18 mouse cellular contexts compared by ENCODE assay signal in genomic region chr4:65421272-65421671, GRCm38 (mm10).
DNase-seq lines count a peak whose midpoint lies in the region; ATAC-seq and TF ChIP-seq lines count a peak whose summit lies in the region.
"Had no signal": no experiment of that assay in that cellular context is flagged by ENCODE, and none has a peak within 500 bp of the region (broad histone marks: within the 10 kb centered on the region; RNA-seq: fewer than 3 reads in every experiment).

No protein-coding gene starts in this region.

- no peak for ATAC-seq in forebrain, postnatal 0 days
- no peak for ATAC-seq in hindbrain, embryonic 16.5 days
- no peak for ATAC-seq in lung, embryonic 15.5 days (ENCODE audit: borderline replicate concordance, extremely low read depth, low FRiP score, low TSS enrichment)
- ATAC-seq in limb, embryonic 13.5 days (ENCODE audit: low FRiP score, low read depth) = no peak

- TF ChIP-seq CTCF in forebrain, postnatal 0 days (IDR thresholded peaks at IDR 0.05; ENCODE audit: low read depth) = no peak

- H3K36me3 ChIP-seq in forebrain, embryonic 10.5 days (replicated peaks) = no peaks in the 10 kb centered on the region
- H3K36me3 ChIP-seq in forebrain, postnatal 0 days (ENCODE audit: insufficient read depth) = no peaks in the 10 kb centered on the region
- no peaks in the 10 kb centered on the region for H3K36me3 ChIP-seq in hindbrain, embryonic 10.5 days
- no peaks in the 10 kb centered on the region for H3K36me3 ChIP-seq in hindbrain, embryonic 16.5 days (ENCODE audit: control insufficient read depth, insufficient read depth, low read length)
- H3K36me3 ChIP-seq in lung, embryonic 15.5 days = no peaks in the 10 kb centered on the region
- H3K36me3 ChIP-seq in limb, embryonic 13.5 days = no peaks in the 10 kb centered on the region
- H3K36me3 ChIP-seq: forebrain, embryonic 12.5 days; heart, embryonic 10.5 days; liver, embryonic 13.5 days; midbrain, embryonic 12.5 days had no signal

- H3K4me2 ChIP-seq in forebrain, postnatal 0 days (ENCODE audit: low read depth) = no peak overlapping the region
- H3K4me2 ChIP-seq in hindbrain, embryonic 16.5 days (ENCODE audit: low read length) = no peak overlapping the region
- no peak overlapping the region for H3K4me2 ChIP-seq in lung, embryonic 15.5 days
- H3K4me2 ChIP-seq in limb, embryonic 13.5 days (replicated peaks) = no peak overlapping the region
- H3K4me2 ChIP-seq: forebrain, embryonic 12.5 days; liver, embryonic 13.5 days; midbrain, embryonic 12.5 days had no signal

- H3K9ac ChIP-seq in forebrain, postnatal 0 days = no peak overlapping the region
- H3K9ac ChIP-seq in hindbrain, embryonic 16.5 days (ENCODE audit: low read depth, low read length) = no peak overlapping the region
- H3K9ac ChIP-seq in lung, embryonic 15.5 days = no peak overlapping the region
- H3K9ac ChIP-seq in limb, embryonic 13.5 days = no peak overlapping the region
- H3K9ac ChIP-seq: forebrain, embryonic 12.5 days; liver, embryonic 13.5 days; midbrain, embryonic 12.5 days had no signal

- H3K4me1 ChIP-seq in forebrain, embryonic 10.5 days = peaks cover 14% of the 10 kb centered on the region
- H3K4me1 ChIP-seq in forebrain, postnatal 0 days (ENCODE audit: insufficient read depth) = no peaks in the 10 kb centered on the region
- H3K4me1 ChIP-seq in hindbrain, embryonic 10.5 days (replicated peaks) = peaks cover 17% of the 10 kb centered on the region
- no peaks in the 10 kb centered on the region for H3K4me1 ChIP-seq in hindbrain, embryonic 16.5 days (ENCODE audit: control insufficient read depth, insufficient read depth, low read depth, low read length)
- H3K4me1 ChIP-seq in lung, embryonic 15.5 days = peaks cover 14% of the 10 kb centered on the region
- peaks cover 25% of the 10 kb centered on the region for H3K4me1 ChIP-seq in limb, embryonic 13.5 days
- H3K4me1 ChIP-seq: liver, embryonic 13.5 days had no signal

- H3K9me3 ChIP-seq in forebrain, embryonic 10.5 days = no peaks in the 10 kb centered on the region
- no peaks in the 10 kb centered on the region for H3K9me3 ChIP-seq in forebrain, postnatal 0 days (ENCODE audit: low read length)
- H3K9me3 ChIP-seq in hindbrain, embryonic 10.5 days = no peaks in the 10 kb centered on the region
- no peaks in the 10 kb centered on the region for H3K9me3 ChIP-seq in hindbrain, embryonic 16.5 days (ENCODE audit: control insufficient read depth, low read length)
- H3K9me3 ChIP-seq in lung, embryonic 15.5 days = no peaks in the 10 kb centered on the region
- H3K9me3 ChIP-seq in limb, embryonic 13.5 days = no peaks in the 10 kb centered on the region
- H3K9me3 ChIP-seq: forebrain, embryonic 12.5 days; heart, embryonic 10.5 days; liver, embryonic 13.5 days; midbrain, embryonic 12.5 days had no signal

- 89% methylated on average over 2 of the region's 2 CpGs for WGBS in forebrain, embryonic 10.5 days
- WGBS in forebrain, postnatal 0 days = 82% methylated on average over 2 of the region's 2 CpGs
- 88% methylated on average over 2 of the region's 2 CpGs for WGBS in hindbrain, embryonic 10.5 days
- 75% methylated on average over 2 of the region's 2 CpGs for WGBS in hindbrain, embryonic 16.5 days
- 49% methylated on average over 2 of the region's 2 CpGs for WGBS in lung, embryonic 15.5 days
- 92% methylated on average over 2 of the region's 2 CpGs for WGBS in limb, embryonic 13.5 days

- H3K27ac ChIP-seq in forebrain, embryonic 10.5 days = peak overlapping the region; percentile 79; the same call in 1 of the 2 replicates
- no peak overlapping the region for H3K27ac ChIP-seq in forebrain, postnatal 0 days (ENCODE audit: low read depth, low read length)
- peak overlapping the region; percentile 78 for H3K27ac ChIP-seq in hindbrain, embryonic 10.5 days
- H3K27ac ChIP-seq in hindbrain, embryonic 16.5 days (ENCODE audit: low read depth, low read length) = no peak overlapping the region
- H3K27ac ChIP-seq in lung, embryonic 15.5 days = peak overlapping the region; percentile 54
- peak overlapping the region; percentile 61; the same call in 1 of the 2 replicates for H3K27ac ChIP-seq in limb, embryonic 13.5 days
- H3K27ac ChIP-seq: hindbrain, postnatal 0 days; liver, embryonic 13.5 days; midbrain, embryonic 12.5 days had no signal

- DNase-seq in forebrain, embryonic 10.5 days (ENCODE audit: extremely low spot score, low spot score) = no peak
- DNase-seq in forebrain, postnatal 0 days = no peak
- no peak for DNase-seq in hindbrain, embryonic 10.5 days (ENCODE audit: low spot score)
- DNase-seq in lung, postnatal 10 days = no peak
- no peak for DNase-seq in adrenal gland, adult 2 months
- DNase-seq: cerebellum, adult 8-10 months; cerebellum, postnatal 36 days; gastrocnemius, postnatal 36 days; liver, embryonic 13.5 days; lung, adult 2 months; right cerebral cortex, postnatal 14 days had no signal

- no peaks in the 10 kb centered on the region for H3K27me3 ChIP-seq in forebrain, embryonic 10.5 days (ENCODE audit: poor library complexity, severe bottlenecking)
- no peaks in the 10 kb centered on the region for H3K27me3 ChIP-seq in forebrain, postnatal 0 days (ENCODE audit: insufficient read depth, low read length)
- H3K27me3 ChIP-seq in hindbrain, embryonic 10.5 days (ENCODE audit: insufficient read depth, poor library complexity, severe bottlenecking) = no peaks in the 10 kb centered on the region
- H3K27me3 ChIP-seq in hindbrain, embryonic 16.5 days (replicated peaks; ENCODE audit: control insufficient read depth, insufficient read depth, low read length) = no peaks in the 10 kb centered on the region
- no peaks in the 10 kb centered on the region for H3K27me3 ChIP-seq in lung, embryonic 15.5 days
- H3K27me3 ChIP-seq in limb, embryonic 13.5 days = no peaks in the 10 kb centered on the region
- H3K27me3 ChIP-seq: forebrain, embryonic 12.5 days; liver, embryonic 13.5 days; midbrain, embryonic 12.5 days had no signal

- no peak overlapping the region for H3K4me3 ChIP-seq in forebrain, embryonic 10.5 days
- H3K4me3 ChIP-seq in forebrain, postnatal 0 days (ENCODE audit: low read depth, low read length) = no peak overlapping the region
- no peak overlapping the region for H3K4me3 ChIP-seq in hindbrain, embryonic 10.5 days
- no peak overlapping the region for H3K4me3 ChIP-seq in hindbrain, embryonic 16.5 days (ENCODE audit: low read length)
- H3K4me3 ChIP-seq in lung, embryonic 15.5 days = no peak overlapping the region
- no peak overlapping the region for H3K4me3 ChIP-seq in limb, embryonic 13.5 days
- H3K4me3 ChIP-seq: forebrain, embryonic 12.5 days; heart, embryonic 10.5 days; liver, embryonic 13.5 days; midbrain, embryonic 12.5 days had no signal

Comparison
In these comparisons a context has a peak if more than half of its experiments do, and no peak if none do; other contexts are left out.
1. H3K27ac ChIP-seq: peak in forebrain, embryonic 10.5 days (single experiment), hindbrain, embryonic 10.5 days (single experiment), lung, embryonic 15.5 days (single experiment) and limb, embryonic 13.5 days (single experiment); none in forebrain, postnatal 0 days (single experiment) and hindbrain, embryonic 16.5 days (single experiment).